Mouse (Mus musculus): ENCODE data around the gene Fnip2. TPM values are rescaled to one million over a fixed set of nuclear protein-coding genes. Genes with fewer than 3 reads are reported as not detected.

Fnip2 gene
- polyA plus RNA-seq, 1 experiment from 2014 or later = 2.6 TPM

- no peaks in the 10 kb centered on the region for H3K36me3 ChIP-seq (ENCODE audit: control insufficient read depth, insufficient read depth)
- peak overlapping the region; percentile 76 for H3K4me3 ChIP-seq (ENCODE audit: low read length)
- WGBS = 88% methylated on average over 16 of the region's 16 CpGs
- no peaks in the 10 kb centered on the region for H3K27me3 ChIP-seq (ENCODE audit: control insufficient read depth, insufficient read depth, low read length)
- no peaks in the 10 kb centered on the region for H3K9me3 ChIP-seq (replicated peaks; ENCODE audit: control insufficient read depth, low read length)
- peak overlapping the region; percentile 93 for H3K4me2 ChIP-seq (ENCODE audit: low read depth, low read length)
- H3K9ac ChIP-seq (ENCODE audit: low read length) = peak overlapping the region; percentile 87; the same call in 1 of the 2 replicates
- peaks cover 12% of the 10 kb centered on the region for H3K4me1 ChIP-seq (ENCODE audit: control insufficient read depth, insufficient read depth, low read length)
- peak overlapping the region; percentile 89 for H3K27ac ChIP-seq (ENCODE audit: low read length)
- ATAC-seq (replicated peaks; ENCODE audit: extremely low read depth, insufficient read depth, low FRiP score) = no peak
These were observed 1.2 kb upstream of the Fnip2 start for GRCm38 (mm10) chr3:79568629-79569350.

- ATAC-seq (replicated peaks; ENCODE audit: extremely low read depth, insufficient read depth, low FRiP score) = no peak; the same call in 1 of the 2 replicates
These were observed 592 bp downstream of the Fnip2 start for GRCm38 (mm10) chr3:79566716-79567691.

GRCm38 (mm10) chr3:79564875-79565606 is 2.6 kb downstream of the Fnip2 start:
- Histone ChIP-seq H3K27ac (ENCODE audit: low read length) (no peak overlapping the region), H3K4me2 (ENCODE audit: low read depth, low read length) (no peak overlapping the region), H3K4me1 (ENCODE audit: control insufficient read depth, insufficient read depth, low read length) (peaks cover 12% of the 10 kb centered on the region), H3K36me3 (ENCODE audit: control insufficient read depth, insufficient read depth) (no peaks in the 10 kb centered on the region), H3K4me3 (ENCODE audit: low read length) (no peak overlapping the region), H3K9me3 (replicated peaks; ENCODE audit: control insufficient read depth, low read length) (no peaks in the 10 kb centered on the region), H3K27me3 (ENCODE audit: control insufficient read depth, insufficient read depth, low read length) (no peaks in the 10 kb centered on the region), H3K9ac (ENCODE audit: low read length) (no peak overlapping the region)
- no peak for ATAC-seq (replicated peaks; ENCODE audit: extremely low read depth, insufficient read depth, low FRiP score)
- 61% methylated on average over 10 of the region's 10 CpGs for WGBS

More at GRCm38 (mm10) chr3:79566716-79567691, 592 bp downstream of the Fnip2 start:
- peak overlapping the region; percentile 93 for H3K4me2 ChIP-seq (ENCODE audit: low read depth, low read length)
- H3K9ac ChIP-seq (ENCODE audit: low read length) = peak overlapping the region; percentile 87
- H3K9me3 ChIP-seq (replicated peaks; ENCODE audit: control insufficient read depth, low read length) = no peaks in the 10 kb centered on the region
- WGBS = 4% methylated on average over 49 of the region's 60 CpGs
- H3K4me1 ChIP-seq (ENCODE audit: control insufficient read depth, insufficient read depth, low read length) = peaks cover 12% of the 10 kb centered on the region
- no peaks in the 10 kb centered on the region for H3K27me3 ChIP-seq (ENCODE audit: control insufficient read depth, insufficient read depth, low read length)
- H3K27ac ChIP-seq (ENCODE audit: low read length) = peak overlapping the region; percentile 89
- H3K36me3 ChIP-seq (ENCODE audit: control insufficient read depth, insufficient read depth) = no peaks in the 10 kb centered on the region
- H3K4me3 ChIP-seq (ENCODE audit: low read length) = peak overlapping the region; percentile 76

GRCm38 (mm10) chr3:79563511-79563910 is 4.1 kb downstream of the Fnip2 start:
- Histone ChIP-seq H3K27ac (ENCODE audit: low read length) (no peak overlapping the region), H3K4me2 (ENCODE audit: low read depth, low read length) (no peak overlapping the region), H3K36me3 (ENCODE audit: control insufficient read depth, insufficient read depth) (no peaks in the 10 kb centered on the region), H3K9me3 (replicated peaks; ENCODE audit: control insufficient read depth, low read length) (no peaks in the 10 kb centered on the region), H3K27me3 (ENCODE audit: control insufficient read depth, insufficient read depth, low read length) (no peaks in the 10 kb centered on the region), H3K9ac (ENCODE audit: low read length) (no peak overlapping the region), H3K4me3 (ENCODE audit: low read length) (no peak overlapping the region), H3K4me1 (ENCODE audit: control insufficient read depth, insufficient read depth, low read length) (peaks cover 22% of the 10 kb centered on the region)
- WGBS = 81% methylated on average over 2 of the region's 2 CpGs
- ATAC-seq (replicated peaks; ENCODE audit: extremely low read depth, insufficient read depth, low FRiP score) = no peak

GRCm38 (mm10) chr3:79561784-79562715 is 5.5 kb downstream of the Fnip2 start:
- H3K9me3 ChIP-seq (replicated peaks; ENCODE audit: control insufficient read depth, low read length) = no peaks in the 10 kb centered on the region
- no peaks in the 10 kb centered on the region for H3K27me3 ChIP-seq (ENCODE audit: control insufficient read depth, insufficient read depth, low read length)
- no peak for ATAC-seq (replicated peaks; ENCODE audit: extremely low read depth, insufficient read depth, low FRiP score)
- no peaks in the 10 kb centered on the region for H3K36me3 ChIP-seq (ENCODE audit: control insufficient read depth, insufficient read depth)
- no peak overlapping the region for H3K9ac ChIP-seq (ENCODE audit: low read length)
- no peak overlapping the region for H3K27ac ChIP-seq (ENCODE audit: low read length)
- no peak overlapping the region for H3K4me2 ChIP-seq (ENCODE audit: low read depth, low read length)
- no peak overlapping the region for H3K4me3 ChIP-seq (ENCODE audit: low read length)
- WGBS = 79% methylated on average over 10 of the region's 10 CpGs
- peaks cover 19% of the 10 kb centered on the region for H3K4me1 ChIP-seq (ENCODE audit: control insufficient read depth, insufficient read depth, low read length)

GRCm38 (mm10) chr3:79560555-79560954 is 7.0 kb downstream of the Fnip2 start:
- H3K4me2 ChIP-seq (ENCODE audit: low read depth, low read length) = no peak overlapping the region
- H3K9ac ChIP-seq (ENCODE audit: low read length) = no peak overlapping the region
- ATAC-seq (replicated peaks; ENCODE audit: extremely low read depth, insufficient read depth, low FRiP score) = no peak
- H3K4me3 ChIP-seq (ENCODE audit: low read length) = no peak overlapping the region
- H3K36me3 ChIP-seq (ENCODE audit: control insufficient read depth, insufficient read depth) = no peaks in the 10 kb centered on the region
- no peak overlapping the region for H3K27ac ChIP-seq (ENCODE audit: low read length)
- H3K27me3 ChIP-seq (ENCODE audit: control insufficient read depth, insufficient read depth, low read length) = no peaks in the 10 kb centered on the region
- 95% methylated on average over 6 of the region's 6 CpGs for WGBS
- H3K9me3 ChIP-seq (replicated peaks; ENCODE audit: control insufficient read depth, low read length) = no peaks in the 10 kb centered on the region
- H3K4me1 ChIP-seq (ENCODE audit: control insufficient read depth, insufficient read depth, low read length) = peaks cover 11% of the 10 kb centered on the region

GRCm38 (mm10) chr3:79559773-79560045 is 7.9 kb downstream of the Fnip2 start:
- Histone ChIP-seq H3K4me3 (ENCODE audit: low read length) (no peak overlapping the region), H3K4me1 (ENCODE audit: control insufficient read depth, insufficient read depth, low read length) (peaks cover 11% of the 10 kb centered on the region), H3K4me2 (ENCODE audit: low read depth, low read length) (no peak overlapping the region), H3K9ac (ENCODE audit: low read length) (no peak overlapping the region), H3K27ac (ENCODE audit: low read length) (peak overlapping the region; percentile 41), H3K9me3 (replicated peaks; ENCODE audit: control insufficient read depth, low read length) (no peaks in the 10 kb centered on the region), H3K27me3 (ENCODE audit: control insufficient read depth, insufficient read depth, low read length) (no peaks in the 10 kb centered on the region), H3K36me3 (ENCODE audit: control insufficient read depth, insufficient read depth) (no peaks in the 10 kb centered on the region)
- WGBS = 64% methylated on average over 5 of the region's 5 CpGs
- ATAC-seq (replicated peaks; ENCODE audit: extremely low read depth, insufficient read depth, low FRiP score) = no peak

Measured in heart, embryonic 16.5 days (tissue).